Mouse (Mus musculus) lung, postnatal 14 days (tissue): ENCODE measurements at regions not wholly inside any gene's neighbourhood (a gene's known extent, or its start where the extent isn't known, plus 50 kb on each side); places are given as distances from the start of the nearest gene placed in this dataset.

Source experiments
- DNase-seq: peaks from one replicate; pipeline ENCODE4 v3.0.0; 2021

- peak; percentile 21 for DNase-seq
Measured at GRCm38 (mm10) chr15:61766544-61767094, 843.8 kb upstream of the A1bg start.

GRCm38 (mm10) chr15:61753802-61754201 is 831.0 kb upstream of the A1bg start:
- DNase-seq = no peak

- DNase-seq = no peak
Measured at GRCm38 (mm10) chr15:61723696-61724095, 800.9 kb upstream of the A1bg start.

- DNase-seq = no peak
Measured at GRCm38 (mm10) chr15:61718486-61718885, 795.7 kb upstream of the A1bg start.

GRCm38 (mm10) chr15:61717216-61717615 is 794.4 kb upstream of the A1bg start:
- peak; percentile 1 for DNase-seq

- DNase-seq = no peak
Measured at GRCm38 (mm10) chr15:61713953-61714352, 791.1 kb upstream of the A1bg start.

GRCm38 (mm10) chr15:61708928-61709327 is 786.1 kb upstream of the A1bg start:
- no peak for DNase-seq

GRCm38 (mm10) chr15:61707952-61708351 is 785.1 kb upstream of the A1bg start:
- DNase-seq = peak; percentile 64

- no peak for DNase-seq
Measured at GRCm38 (mm10) chr15:61692679-61693078, 769.9 kb upstream of the A1bg start.

GRCm38 (mm10) chr15:61690425-61690824 is 767.6 kb upstream of the A1bg start:
- DNase-seq = no peak

GRCm38 (mm10) chr15:61689776-61690397 is 767.1 kb upstream of the A1bg start:
- DNase-seq = no peak

- no peak for DNase-seq
Measured at GRCm38 (mm10) chr15:61682968-61683367, 760.2 kb upstream of the A1bg start.

GRCm38 (mm10) chr15:61670556-61670955 is 747.7 kb upstream of the A1bg start:
- no peak for DNase-seq

- no peak for DNase-seq
Measured at GRCm38 (mm10) chr15:61660581-61660980, 737.8 kb upstream of the A1bg start.

GRCm38 (mm10) chr15:61656951-61657350 is 734.1 kb upstream of the A1bg start:
- peak; percentile 10 for DNase-seq

- no peak for DNase-seq
Measured at GRCm38 (mm10) chr15:61654846-61655245, 732.0 kb upstream of the A1bg start.

- DNase-seq = no peak
Measured at GRCm38 (mm10) chr15:61653853-61654252, 731.0 kb upstream of the A1bg start.

GRCm38 (mm10) chr15:61618638-61619500 is 696.1 kb upstream of the A1bg start:
- no peak for DNase-seq

GRCm38 (mm10) chr15:61610662-61611061 is 687.9 kb upstream of the A1bg start:
- no peak for DNase-seq

GRCm38 (mm10) chr15:61609656-61610055 is 686.8 kb upstream of the A1bg start:
- DNase-seq = no peak

- peak; percentile 20 for DNase-seq
Measured at GRCm38 (mm10) chr15:61608301-61608731, 685.5 kb upstream of the A1bg start.

- no peak for DNase-seq
Measured at GRCm38 (mm10) chr15:61599734-61600133, 676.9 kb upstream of the A1bg start.

- no peak for DNase-seq
Measured at GRCm38 (mm10) chr15:61596318-61596717, 673.5 kb upstream of the A1bg start.

GRCm38 (mm10) chr15:61588956-61589355 is 666.1 kb upstream of the A1bg start:
- no peak for DNase-seq
